9 mouse cellular contexts compared by ENCODE assay signal in genomic region chr17:37049570-37050310, GRCm38 (mm10). TPM values are rescaled to one million over a fixed set of nuclear protein-coding genes. Genes with fewer than 3 reads are reported as not detected.
DNase-seq lines count a peak whose midpoint lies in the region; ATAC-seq and TF ChIP-seq lines count a peak whose summit lies in the region.
"Had no signal": no experiment of that assay in that cellular context is flagged by ENCODE, and none has a peak within 500 bp of the region (broad histone marks: within the 10 kb centered on the region; RNA-seq: fewer than 3 reads in every experiment).

No protein-coding gene starts in this region.

- WGBS in embryonic facial prominence, embryonic 10.5 days: 1% methylated on average over 39 of the region's 39 CpGs
- 3% methylated on average over 39 of the region's 39 CpGs for WGBS in limb, embryonic 11.5 days
- under 1% methylated on average over 39 of the region's 39 CpGs for WGBS in midbrain, embryonic 11.5 days
- WGBS in small intestine, adult 2 months: 12% methylated on average over 39 of the region's 39 CpGs

- H3K4me2 ChIP-seq in limb, embryonic 11.5 days (ENCODE audit: low read depth, severe bottlenecking): peak overlapping the region; percentile 94
- peak overlapping the region; percentile 81 for H3K4me2 ChIP-seq in midbrain, embryonic 11.5 days

- no peaks in the 10 kb centered on the region for H3K9me3 ChIP-seq in embryonic facial prominence, embryonic 10.5 days
- H3K9me3 ChIP-seq in limb, embryonic 11.5 days (ENCODE audit: control insufficient read depth, low read length): no peaks in the 10 kb centered on the region
- no peaks in the 10 kb centered on the region for H3K9me3 ChIP-seq in midbrain, embryonic 11.5 days (ENCODE audit: control insufficient read depth, low read length)

- peaks cover 21% of the 10 kb centered on the region for H3K36me3 ChIP-seq in embryonic facial prominence, embryonic 10.5 days (replicated peaks)
- H3K36me3 ChIP-seq in limb, embryonic 11.5 days (ENCODE audit: control insufficient read depth, insufficient read depth, low read length): no peaks in the 10 kb centered on the region; the same call in 1 of the 2 replicates
- H3K36me3 ChIP-seq in midbrain, embryonic 11.5 days (ENCODE audit: control insufficient read depth, insufficient read depth, low read length): peaks cover 5% of the 10 kb centered on the region; the same call in 1 of the 2 replicates
- no peaks in the 10 kb centered on the region for H3K36me3 ChIP-seq in small intestine, adult 2 months (ENCODE audit: control insufficient read depth, insufficient read depth, low read length)

- DNase-seq in adrenal gland, postnatal 36 days: peak; percentile 75 to 89
- peak; percentile 79 for DNase-seq in embryonic facial prominence, embryonic 10.5 days (ENCODE audit: low spot score)
- DNase-seq in heart, adult 18-20 months: peak; percentile 59 to 85
- peak; percentile 46 for DNase-seq in kidney, adult 11 months
- DNase-seq in limb, embryonic 11.5 days (ENCODE audit: low spot score): peak; percentile 82
- peak; percentile 98 for DNase-seq in midbrain, embryonic 11.5 days (ENCODE audit: low spot score, missing footprints)

- TF ChIP-seq POLR2A in small intestine, adult 2 months (IDR thresholded peaks at IDR 0.05; ENCODE audit: low read depth, low read length): no peak; the same call in 1 of the 2 replicates

- peak overlapping the region; percentile 86 for H3K27ac ChIP-seq in embryonic facial prominence, embryonic 10.5 days (replicated peaks)
- no peak overlapping the region for H3K27ac ChIP-seq in limb, embryonic 11.5 days (replicated peaks; ENCODE audit: low read depth, low read length)
- H3K27ac ChIP-seq in midbrain, embryonic 11.5 days (ENCODE audit: low read depth, low read length): no peak overlapping the region
- peak overlapping the region; percentile 38 for H3K27ac ChIP-seq in small intestine, adult 2 months (ENCODE audit: insufficient read depth, low read depth, low read length)

- ATAC-seq in limb, embryonic 11.5 days (ENCODE audit: insufficient number of reproducible peaks, low FRiP score, low TSS enrichment, low read depth): 0 out of 2 replicates have a peak, but pooled peaks have one; percentile 20
- ATAC-seq in midbrain, embryonic 11.5 days (ENCODE audit: low FRiP score): peak; percentile 23
- no peak for ATAC-seq in inflammation-experienced regulatory T-cells, adult 6 months

- peaks cover 33% of the 10 kb centered on the region for H3K27me3 ChIP-seq in embryonic facial prominence, embryonic 10.5 days (replicated peaks; ENCODE audit: low read depth, poor library complexity, severe bottlenecking)
- peaks cover 4% of the 10 kb centered on the region; the same call in 1 of the 2 replicates for H3K27me3 ChIP-seq in limb, embryonic 11.5 days (ENCODE audit: control insufficient read depth, insufficient read depth, low read length)
- peaks cover 14% of the 10 kb centered on the region for H3K27me3 ChIP-seq in midbrain, embryonic 11.5 days (ENCODE audit: control insufficient read depth, insufficient read depth, low read length)
- peaks cover 19% of the 10 kb centered on the region for H3K27me3 ChIP-seq in small intestine, adult 2 months (ENCODE audit: control insufficient read depth, insufficient read depth, low read length)

- H3K9ac ChIP-seq in limb, embryonic 11.5 days (ENCODE audit: low read length): peak overlapping the region; percentile 22; the same call in 1 of the 2 replicates
- peak overlapping the region; percentile 79 for H3K9ac ChIP-seq in midbrain, embryonic 11.5 days (ENCODE audit: low read length)

- H3K4me1 ChIP-seq in embryonic facial prominence, embryonic 10.5 days: peaks cover 58% of the 10 kb centered on the region
- H3K4me1 ChIP-seq in limb, embryonic 11.5 days (ENCODE audit: control insufficient read depth, insufficient read depth, low read length): peaks cover 13% of the 10 kb centered on the region
- H3K4me1 ChIP-seq in midbrain, embryonic 11.5 days (ENCODE audit: control insufficient read depth, insufficient read depth, low read length): peaks cover 26% of the 10 kb centered on the region
- H3K4me1 ChIP-seq in small intestine, adult 2 months (ENCODE audit: control insufficient read depth, insufficient read depth, insufficient read length, low read length): peaks cover 17% of the 10 kb centered on the region

- peak; percentile 60 for TF ChIP-seq CTCF in small intestine, adult 2 months (IDR thresholded peaks at IDR 0.05; ENCODE audit: extremely low read depth, insufficient read length, insufficient replicate concordance, low read depth, low read length)

- peak overlapping the region; percentile 80 for H3K4me3 ChIP-seq in embryonic facial prominence, embryonic 10.5 days
- H3K4me3 ChIP-seq in limb, embryonic 11.5 days (ENCODE audit: low read depth, low read length): peak overlapping the region; percentile 64
- H3K4me3 ChIP-seq in midbrain, embryonic 11.5 days (ENCODE audit: low read depth, low read length): peak overlapping the region; percentile 65
- peak overlapping the region; percentile 47 for H3K4me3 ChIP-seq in small intestine, adult 2 months (ENCODE audit: low read depth, low read length)
- H3K4me3 ChIP-seq: erythroblast, embryonic 14.5 days had no signal

RNA-seq across cellular contexts. Expression of gene Gabbr1, which starts 4.0 kb away (rescaled TPM):
- total RNA-seq in adrenal gland, postnatal 36 days (2021): 10 to 100 TPM; 23.7 to 26.4 TPM
- 7.0 and 9.4 TPM in 2 replicates for polyA plus RNA-seq in embryonic facial prominence, embryonic 10.5 days (2016; fragmentation: Nextera tagmentation; extraction: Ambion mirVana)
- 1 to 10 TPM; 6.0 to 8.2 TPM for total RNA-seq in heart, adult 18-20 months (2021)
- polyA plus RNA-seq in limb, embryonic 11.5 days (2014; fragmentation: Nextera tagmentation; extraction: Ambion mirVana): 7.9 and 9.7 TPM in 2 replicates
- polyA plus RNA-seq in midbrain, embryonic 11.5 days (2014; fragmentation: Nextera tagmentation; extraction: Ambion mirVana): 14.3 and 14.5 TPM in 2 replicates
- 7.3 and 14.5 TPM in 2 replicates for polyA plus RNA-seq in small intestine, adult 2 months (2012; rRNA removed)
- polyA plus RNA-seq in inflammation-experienced regulatory T-cells, adult 6 months (2017; shearing (Covaris generic)): 1 to 10 TPM; 4.1 to 8.0 (median 7.4) TPM

RNA-seq across cellular contexts. Expression of gene Mog, which starts 26.5 kb away (rescaled TPM):
- total RNA-seq in adrenal gland, postnatal 36 days (2021): not detected
- 0.18 and 0.31 TPM in 2 replicates for polyA plus RNA-seq in embryonic facial prominence, embryonic 10.5 days (2016; fragmentation: Nextera tagmentation; extraction: Ambion mirVana)
- not detected for total RNA-seq in heart, adult 18-20 months (2021)
- 0.25 and 0.26 TPM in 2 replicates for polyA plus RNA-seq in limb, embryonic 11.5 days (2014; fragmentation: Nextera tagmentation; extraction: Ambion mirVana)
- 0.18 and 0.42 TPM in 2 replicates for polyA plus RNA-seq in midbrain, embryonic 11.5 days (2014; fragmentation: Nextera tagmentation; extraction: Ambion mirVana)
- not detected in 2 replicates for polyA plus RNA-seq in small intestine, adult 2 months (2012; rRNA removed)
- polyA plus RNA-seq in inflammation-experienced regulatory T-cells, adult 6 months (2017; shearing (Covaris generic)): not detected
- polyA plus RNA-seq: erythroblast, embryonic 14.5 days had no signal

RNA-seq across cellular contexts. Expression of gene Olfr90, which starts 38.6 kb away (rescaled TPM):
- not detected for total RNA-seq in adrenal gland, postnatal 36 days (2021)
- polyA plus RNA-seq in embryonic facial prominence, embryonic 10.5 days (2016; fragmentation: Nextera tagmentation; extraction: Ambion mirVana): 0.19 TPM in 1 of 2 replicates, not detected in the other
- total RNA-seq in heart, adult 18-20 months (2021): not detected
- polyA plus RNA-seq in limb, embryonic 11.5 days (2014; fragmentation: Nextera tagmentation; extraction: Ambion mirVana): 0.09 TPM in 1 of 2 replicates, not detected in the other
- not detected in 2 replicates for polyA plus RNA-seq in midbrain, embryonic 11.5 days (2014; fragmentation: Nextera tagmentation; extraction: Ambion mirVana)
- not detected in 2 replicates for polyA plus RNA-seq in small intestine, adult 2 months (2012; rRNA removed)
- under 1 TPM in 2 of 3 experiments, not detected in 1; 0.16 to 0.20 TPM for polyA plus RNA-seq in inflammation-experienced regulatory T-cells, adult 6 months (2017; shearing (Covaris generic))
- polyA plus RNA-seq: erythroblast, embryonic 14.5 days had no signal

RNA-seq across cellular contexts. Expression of gene Olfr91, which starts 48.3 kb away (rescaled TPM):
- not detected for total RNA-seq in adrenal gland, postnatal 36 days (2021)
- not detected in 2 replicates for polyA plus RNA-seq in embryonic facial prominence, embryonic 10.5 days (2016; fragmentation: Nextera tagmentation; extraction: Ambion mirVana)
- total RNA-seq in heart, adult 18-20 months (2021): not detected
- polyA plus RNA-seq in limb, embryonic 11.5 days (2014; fragmentation: Nextera tagmentation; extraction: Ambion mirVana): 0.14 TPM in 1 of 2 replicates, not detected in the other
- polyA plus RNA-seq in midbrain, embryonic 11.5 days (2014; fragmentation: Nextera tagmentation; extraction: Ambion mirVana): not detected in 2 replicates
- polyA plus RNA-seq in small intestine, adult 2 months (2012; rRNA removed): not detected in 2 replicates
- polyA plus RNA-seq in inflammation-experienced regulatory T-cells, adult 6 months (2017; shearing (Covaris generic)): under 1 TPM in 1 of 3 experiments, not detected in 2; 0.15 TPM
- polyA plus RNA-seq: erythroblast, embryonic 14.5 days had no signal

RNA-seq across cellular contexts. Expression of gene Zfp57, which starts 48.8 kb away (rescaled TPM):
- 1 to 10 TPM; 1.5 to 3.3 TPM for total RNA-seq in adrenal gland, postnatal 36 days (2021)
- 97.0 and 106 TPM in 2 replicates for polyA plus RNA-seq in embryonic facial prominence, embryonic 10.5 days (2016; fragmentation: Nextera tagmentation; extraction: Ambion mirVana)
- total RNA-seq in heart, adult 18-20 months (2021): 1 to 10 TPM; 1.7 to 2.0 TPM
- 101 and 106 TPM in 2 replicates for polyA plus RNA-seq in limb, embryonic 11.5 days (2014; fragmentation: Nextera tagmentation; extraction: Ambion mirVana)
- polyA plus RNA-seq in midbrain, embryonic 11.5 days (2014; fragmentation: Nextera tagmentation; extraction: Ambion mirVana): 89.9 and 102 TPM in 2 replicates
- polyA plus RNA-seq in small intestine, adult 2 months (2012; rRNA removed): 0.70 and 0.84 TPM in 2 replicates
- polyA plus RNA-seq in inflammation-experienced regulatory T-cells, adult 6 months (2017; shearing (Covaris generic)): not detected
- polyA plus RNA-seq: erythroblast, embryonic 14.5 days had no signal

Comparison
In these comparisons a context has a peak if more than half of its experiments do, and no peak if none do; other contexts are left out.
1. DNase-seq: peak in every context shown above with its lines; median percentile 98 in midbrain, embryonic 11.5 days; 82 in adrenal gland, postnatal 36 days; 82 in limb, embryonic 11.5 days; 79 in embryonic facial prominence, embryonic 10.5 days; 72 in heart, adult 18-20 months; 46 in kidney, adult 11 months.
2. H3K27ac ChIP-seq: peak in embryonic facial prominence, embryonic 10.5 days (single experiment) and small intestine, adult 2 months (single experiment); none in limb, embryonic 11.5 days (single experiment) and midbrain, embryonic 11.5 days (single experiment).
3. Peak in every context shown above with its lines, with median percentiles within 50 percentile points of each other: H3K4me3 ChIP-seq.